In genomic region chr15:72343794-72344193, GRCm38 (mm10) we compare ENCODE assay signal across 34 mouse cellular contexts.
"Had no signal": no experiment of that assay in that cellular context is flagged by ENCODE, and none has a peak within 500 bp of the region (broad histone marks: within the 10 kb centered on the region; RNA-seq: fewer than 3 reads in every experiment).

No protein-coding gene starts in this region.

- H3K9ac ChIP-seq: heart, embryonic 12.5 days; heart, embryonic 13.5 days; heart, embryonic 15.5 days; hindbrain, embryonic 12.5 days; hindbrain, embryonic 13.5 days; hindbrain, embryonic 14.5 days; hindbrain, embryonic 15.5 days; intestine, embryonic 15.5 days; kidney, embryonic 15.5 days had no signal

- H3K27ac ChIP-seq: heart, embryonic 13.5 days; heart, embryonic 15.5 days; hindbrain, embryonic 10.5 days; hindbrain, embryonic 12.5 days; hindbrain, embryonic 13.5 days; hindbrain, embryonic 14.5 days; hindbrain, embryonic 15.5 days; hindbrain, postnatal 0 days; intestine, embryonic 15.5 days; kidney, embryonic 15.5 days; kidney, postnatal 0 days; layer of hippocampus, adult 2 months; left cerebral cortex, adult 2 months had no signal

- H3K4me1 ChIP-seq: heart, embryonic 12.5 days; heart, embryonic 13.5 days; heart, embryonic 15.5 days; hindbrain, embryonic 12.5 days; hindbrain, embryonic 15.5 days; intestine, embryonic 15.5 days; kidney, embryonic 15.5 days had no signal

- H3K4me2 ChIP-seq: heart, embryonic 11.5 days; heart, embryonic 12.5 days; heart, embryonic 13.5 days; heart, embryonic 15.5 days; hindbrain, embryonic 12.5 days; hindbrain, embryonic 13.5 days; hindbrain, embryonic 14.5 days; hindbrain, embryonic 15.5 days; intestine, embryonic 15.5 days; kidney, embryonic 15.5 days had no signal

- ATAC-seq: hindbrain, embryonic 16.5 days; hindbrain, postnatal 0 days; inflammation-experienced regulatory T-cells, adult 6 months; intestine, embryonic 15.5 days; intestine, embryonic 16.5 days; intestine, postnatal 0 days had no signal

- H3K9me3 ChIP-seq: heart, embryonic 12.5 days; heart, embryonic 13.5 days; heart, embryonic 15.5 days; hindbrain, embryonic 10.5 days; hindbrain, embryonic 12.5 days; hindbrain, embryonic 13.5 days; hindbrain, embryonic 15.5 days; intestine, embryonic 15.5 days; kidney, embryonic 15.5 days had no signal

- H3K4me3 ChIP-seq: heart, embryonic 12.5 days; heart, embryonic 13.5 days; heart, embryonic 15.5 days; hindbrain, embryonic 10.5 days; hindbrain, embryonic 12.5 days; hindbrain, embryonic 13.5 days; hindbrain, embryonic 15.5 days; intestine, embryonic 15.5 days; kidney, embryonic 15.5 days; layer of hippocampus, adult 2 months; left cerebral cortex, adult 2 months had no signal

- DNase-seq: heart, postnatal 10 days; heart, postnatal 14 days; heart, postnatal 36 days; heart, postnatal 4 days; kidney, adult 11 months; kidney, adult 18-20 months; kidney, adult 2 months; kidney, adult 8-10 months; kidney, adult 9 months; kidney, postnatal 10 days; kidney, postnatal 14 days; kidney, postnatal 25 days; kidney, postnatal 36 days; kidney, postnatal 4 days; layer of hippocampus, postnatal 36 days had no signal

- H3K27me3 ChIP-seq: heart, embryonic 12.5 days; heart, embryonic 13.5 days; heart, embryonic 15.5 days; hindbrain, embryonic 12.5 days; hindbrain, embryonic 13.5 days; hindbrain, embryonic 15.5 days; intestine, embryonic 15.5 days; kidney, embryonic 15.5 days had no signal

- H3K36me3 ChIP-seq: heart, embryonic 12.5 days; heart, embryonic 13.5 days; heart, embryonic 15.5 days; hindbrain, embryonic 10.5 days; hindbrain, embryonic 12.5 days; hindbrain, embryonic 13.5 days; hindbrain, embryonic 15.5 days; intestine, embryonic 15.5 days; kidney, embryonic 15.5 days had no signal
